Mouse (Mus musculus) cerebellum, adult 2 months (tissue): ENCODE measurements around the gene Fbf1.

Experiments used
- CTCF ChIP-seq: fragments of 200-500 bp; IDR thresholded peaks from 2 replicates; pipeline ENCODE4 v1.5.1; 2011; ENCODE audit warnings: low read depth, mild to moderate bottlenecking, control low read depth, low read length, moderate library complexity, borderline replicate concordance; ENCODE audit not compliant: insufficient read depth
- POLR2A ChIP-seq: fragments of 200-500 bp; IDR thresholded peaks from 2 replicates; pipeline ENCODE4 v1.6.1; 2011; ENCODE audit warnings: low read length, control low read depth, borderline replicate concordance; ENCODE audit not compliant: insufficient read depth

DNA sequence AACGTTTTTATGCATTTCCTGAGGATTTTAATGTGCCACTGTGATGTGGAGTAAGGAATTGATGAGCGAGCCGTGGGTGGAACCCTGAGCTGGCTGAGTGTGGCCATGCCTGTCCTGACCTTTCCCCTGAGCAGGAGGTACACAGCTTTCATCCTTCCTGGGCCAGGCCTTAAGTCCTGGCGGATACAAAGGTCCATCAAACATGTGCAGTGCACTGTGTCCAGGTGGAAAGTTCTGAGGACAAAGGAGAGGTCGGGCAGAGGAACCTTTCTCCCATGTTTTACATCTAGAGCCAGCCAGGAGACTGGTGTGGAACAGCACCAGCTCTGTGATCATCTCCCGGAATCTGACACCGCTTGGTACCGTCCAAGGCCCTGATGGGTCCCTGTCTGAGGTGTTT lies 41.3 kb upstream of the Fbf1 start:
- TF ChIP-seq POLR2A: no peak
- TF ChIP-seq CTCF: no peak
